Mouse (Mus musculus): Measurements from ENCODE around the gene Mecr.

The Mecr gene

GRCm38 (mm10) chr4:131836891-131837491, 6.3 kb upstream of the Mecr start:
- no peak for DNase-seq

GRCm38 (mm10) chr4:131837872-131838524, 5.3 kb upstream of the Mecr start, which contains the start of gene Ptpru:
Ptpru (minus strand) TSS chr4:131838288.
- DNase-seq = peak; percentile 47 to 57

DNA sequence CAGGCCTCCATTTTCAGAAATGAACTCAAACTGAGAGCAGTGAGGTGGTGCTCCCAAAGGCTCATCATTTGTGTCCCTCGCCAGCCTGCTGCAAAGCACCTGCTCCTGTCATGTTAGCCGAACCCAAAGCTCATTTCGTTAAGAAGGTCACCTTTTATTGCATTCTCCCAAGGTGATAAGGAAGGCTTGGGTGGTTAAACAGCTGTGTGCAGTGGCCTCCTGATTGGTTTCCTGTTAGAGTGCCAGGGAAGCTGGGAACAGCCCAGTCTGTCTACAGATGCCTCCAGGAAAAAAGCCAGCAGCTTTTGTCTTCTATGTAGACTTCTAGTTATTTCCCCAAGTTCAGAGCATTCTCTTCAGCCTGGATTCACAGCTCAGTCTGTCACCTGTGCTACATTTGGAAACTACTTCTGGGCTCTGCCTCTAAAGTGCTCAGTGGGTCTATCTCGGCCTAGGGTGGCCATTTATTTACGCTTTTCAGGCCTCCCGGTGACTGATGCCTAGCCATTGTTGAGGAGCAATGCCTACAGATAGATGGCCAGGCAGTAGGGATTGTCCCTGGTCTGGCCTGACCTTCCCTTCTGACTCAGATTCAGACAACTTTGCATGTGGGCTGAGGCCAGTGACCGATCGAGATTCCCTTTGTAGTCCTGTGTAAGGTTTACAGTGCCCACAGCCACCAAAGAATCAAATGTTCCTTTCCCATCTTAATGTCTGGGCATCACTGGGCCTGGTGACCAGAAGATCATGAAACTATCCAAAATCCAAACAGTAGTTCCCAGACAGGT, 2.9 kb downstream of the Mecr start:
- no peak for DNase-seq

DNA sequence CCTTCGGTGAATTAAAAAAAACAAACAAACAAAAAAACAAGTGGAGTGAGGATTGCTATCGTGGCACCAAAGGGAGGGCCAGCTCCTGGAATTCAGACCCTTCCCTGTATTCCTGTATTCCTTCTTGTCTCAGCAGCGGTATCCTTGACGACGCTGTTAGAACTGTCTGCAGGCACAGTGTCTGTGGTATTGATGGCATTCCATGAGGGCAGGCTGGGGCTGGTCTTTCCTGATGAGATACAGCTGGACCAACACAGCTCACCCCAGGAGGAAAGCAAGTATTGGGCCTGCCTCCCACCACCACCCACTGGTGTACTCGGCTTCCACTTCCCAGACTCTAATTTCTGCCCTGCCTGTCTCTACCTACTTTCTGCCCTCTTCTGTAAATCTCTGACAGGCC, 4.8 kb downstream of the Mecr start:
- DNase-seq = no peak

DNA sequence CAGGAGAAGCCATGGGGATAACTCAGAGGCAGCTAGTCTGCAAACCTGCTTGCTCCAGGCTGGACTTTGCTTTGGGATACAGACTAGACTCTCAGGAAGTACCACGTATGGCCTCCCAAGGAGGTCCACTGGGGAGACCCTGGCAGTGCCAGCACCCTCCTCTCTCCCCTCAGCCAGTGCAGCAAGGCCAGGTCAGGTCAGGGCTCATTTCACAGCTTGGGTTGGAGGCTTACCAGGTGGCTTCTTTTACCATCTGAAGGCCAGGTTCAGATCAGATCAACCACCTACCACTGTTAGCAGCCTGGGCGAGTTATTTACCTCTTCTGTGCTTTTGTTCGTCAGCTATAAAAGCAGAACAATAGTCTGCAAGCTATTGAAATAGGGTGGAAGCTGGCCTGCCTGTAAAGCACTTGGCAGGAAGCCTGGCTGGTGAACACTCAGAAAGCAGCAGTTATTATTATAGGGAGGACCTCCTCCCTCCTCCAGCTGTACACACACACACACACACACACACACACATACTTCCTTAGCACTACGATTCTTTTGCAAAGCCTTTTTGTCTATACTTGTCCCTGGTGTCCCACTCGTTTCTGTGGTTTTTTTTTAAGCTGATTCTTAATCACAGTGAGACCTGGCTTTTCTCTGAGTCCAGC, 6.8 kb downstream of the Mecr start:
- no peak for DNase-seq

DNA sequence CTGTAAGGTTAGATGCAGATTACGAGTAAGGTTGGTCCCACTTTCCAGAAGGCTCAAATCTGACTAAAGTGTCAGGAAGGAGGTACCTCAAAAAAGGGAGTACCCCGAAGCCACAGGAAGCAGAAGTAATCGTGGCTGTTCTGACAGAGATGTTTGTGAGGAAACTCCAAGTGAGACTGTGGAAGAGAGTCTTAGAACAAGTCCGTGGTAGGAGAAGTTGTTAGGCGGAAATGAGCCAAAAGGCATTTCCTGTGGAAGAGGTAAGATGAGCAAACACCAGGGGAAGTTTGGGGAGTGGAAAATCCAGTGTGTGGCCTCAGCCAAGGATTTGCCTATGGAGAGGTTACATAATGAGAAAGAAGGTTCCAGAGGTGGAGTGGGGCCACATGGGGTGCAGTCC, 11.7 kb downstream of the Mecr start:
- no peak for DNase-seq

- peak; percentile 58 to 62 for DNase-seq
These were observed 17.4 kb downstream of the Mecr start for GRCm38 (mm10) chr4:131860492-131861340.

DNA sequence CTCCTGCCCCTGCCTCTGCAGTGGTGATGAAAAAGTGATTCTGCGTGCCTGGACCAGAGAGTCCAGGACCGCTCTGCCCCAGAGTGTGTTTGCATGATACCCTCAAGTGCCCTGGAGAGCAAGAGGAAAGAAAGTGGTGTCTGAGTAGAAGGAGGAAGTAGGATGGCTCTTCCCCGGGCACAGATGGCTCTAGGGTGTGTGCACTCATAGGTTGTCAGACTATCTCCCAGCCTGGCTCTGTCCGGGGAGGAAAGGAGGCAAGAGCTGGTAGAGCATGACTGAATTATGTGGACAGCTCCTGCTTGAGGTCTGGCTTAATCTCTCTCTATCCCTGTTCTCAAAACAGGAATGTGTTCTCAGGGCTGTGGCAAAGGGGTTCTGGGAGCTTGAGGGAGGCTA, 18.1 kb downstream of the Mecr start:
- peak in 1 of 2 experiments; percentile 17 for DNase-seq

- DNase-seq = no peak
These were observed 29.5 kb downstream of the Mecr start for GRCm38 (mm10) chr4:131872672-131873292.

DNA sequence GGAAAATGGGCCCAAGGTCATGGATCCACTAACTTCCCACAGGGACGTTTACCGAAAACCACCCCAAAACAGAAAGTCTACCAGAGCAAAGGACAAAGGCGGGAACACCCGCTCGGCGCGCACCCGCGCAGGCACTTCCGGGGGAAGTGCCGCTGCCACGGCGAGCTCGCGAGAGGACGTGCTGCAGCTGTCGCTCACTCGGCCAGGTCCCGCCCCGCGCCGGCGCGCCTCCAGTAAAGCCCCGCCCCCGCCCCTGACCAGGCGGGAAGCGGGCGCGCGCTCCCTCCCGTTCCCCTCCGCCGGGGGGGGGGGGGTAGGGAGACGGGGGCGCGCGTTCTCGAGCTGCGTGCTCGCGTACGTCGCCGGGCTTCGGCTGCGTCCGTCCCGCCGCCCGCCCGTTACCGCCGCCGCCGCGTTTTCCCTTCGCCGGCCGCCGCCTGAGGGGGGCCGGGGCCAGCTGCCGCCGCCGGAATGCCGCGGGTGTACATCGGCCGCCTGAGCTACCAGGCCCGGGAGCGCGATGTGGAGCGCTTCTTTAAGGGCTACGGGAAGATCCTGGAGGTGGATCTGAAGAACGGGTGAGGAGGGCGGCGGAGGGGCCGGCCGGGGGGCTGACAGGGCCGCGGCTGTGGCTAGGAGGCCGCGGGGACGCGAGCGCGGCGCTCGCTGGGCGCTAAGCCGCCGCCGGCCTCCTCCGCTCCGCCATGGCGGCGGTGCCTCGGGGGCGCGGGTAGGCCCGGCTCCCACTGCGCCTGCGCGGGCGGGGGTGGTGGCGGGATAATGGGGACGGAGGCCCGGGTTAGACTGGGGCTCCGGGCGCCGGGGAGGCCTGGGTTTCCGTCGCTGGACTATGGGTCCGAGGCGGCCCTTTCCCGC, 30.3 kb downstream of the Mecr start, which contains the start of gene Srsf4:
Gene Srsf4 (plus strand): TSS at position 325 of the 876 bp plus-strand sequence.
- DNase-seq = peak; percentile 91

GRCm38 (mm10) chr4:131874169-131874536, 30.9 kb downstream of the Mecr start:
- DNase-seq = no peak

GRCm38 (mm10) chr4:131874567-131874966, 31.3 kb downstream of the Mecr start:
- DNase-seq = no peak

DNA sequence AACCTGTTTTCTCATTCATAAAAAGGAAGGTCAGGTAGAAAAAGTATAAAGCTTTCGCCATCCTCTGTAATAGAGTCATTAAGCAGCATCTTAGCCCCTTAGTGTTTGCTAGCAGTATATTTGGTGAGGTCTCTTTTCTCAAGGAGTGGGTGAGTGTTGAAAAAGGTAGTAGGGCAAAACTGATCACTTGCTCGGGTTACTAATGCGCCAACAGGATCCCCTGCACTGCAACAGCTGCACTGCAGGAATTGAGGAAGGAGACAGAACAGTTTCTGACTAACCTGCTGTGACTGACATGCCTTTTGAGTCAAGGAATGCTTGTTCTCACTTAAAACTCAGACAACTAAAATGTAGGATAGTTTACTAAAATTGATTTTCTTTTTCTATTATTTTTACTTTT, 32.0 kb downstream of the Mecr start:
- no peak for DNase-seq

- no peak for DNase-seq
These were observed 33.6 kb downstream of the Mecr start for GRCm38 (mm10) chr4:131876836-131877235.

- DNase-seq = no peak
These were observed 36.4 kb downstream of the Mecr start for GRCm38 (mm10) chr4:131879692-131880091.

GRCm38 (mm10) chr4:131881306-131881705, 38.0 kb downstream of the Mecr start:
- no peak for DNase-seq

DNA sequence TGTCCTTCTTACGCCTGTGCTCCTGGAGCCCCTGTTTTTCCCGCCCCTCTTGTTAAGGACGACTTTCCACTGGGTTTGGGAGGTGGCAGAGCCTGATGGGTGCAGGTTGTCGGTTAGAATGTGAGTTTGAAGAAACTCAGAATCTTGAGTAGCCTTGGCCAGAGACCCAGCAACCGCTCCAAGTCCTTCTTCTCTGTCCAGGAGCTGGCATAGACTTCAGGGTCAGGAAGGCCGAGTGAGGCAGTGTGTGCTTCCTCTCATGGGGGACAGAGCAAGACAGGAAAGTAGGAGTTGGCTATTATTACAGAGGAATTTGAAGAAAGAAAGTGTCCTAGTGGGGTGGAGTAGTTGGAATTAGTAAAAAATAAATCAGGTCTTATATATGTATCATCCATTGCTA, 40.3 kb downstream of the Mecr start:
- DNase-seq = no peak

DNA sequence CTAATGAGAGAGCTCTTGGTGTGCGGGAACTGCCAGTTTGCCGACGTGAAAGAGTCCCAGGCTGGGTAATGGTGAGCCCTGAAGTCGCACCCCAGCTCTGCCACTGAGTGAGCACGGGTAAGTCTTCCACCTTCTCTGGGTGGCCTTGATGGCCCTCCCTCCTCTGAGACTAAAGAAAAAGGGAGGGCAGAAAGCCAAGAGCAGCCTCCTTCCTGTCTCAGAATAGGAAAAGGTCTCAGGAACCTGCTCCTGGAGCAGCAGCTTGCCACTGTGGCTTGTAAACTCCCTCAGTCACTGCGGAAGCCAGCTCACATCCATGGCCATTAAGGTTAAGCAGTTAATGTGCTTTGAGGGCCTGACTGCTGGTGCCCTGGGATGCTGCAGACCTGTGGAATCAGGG, 42.1 kb downstream of the Mecr start:
- DNase-seq = no peak

GRCm38 (mm10) chr4:131888564-131888963, 45.3 kb downstream of the Mecr start:
- DNase-seq = no peak

GRCm38 (mm10) chr4:131890692-131891091, 47.4 kb downstream of the Mecr start:
- no peak for DNase-seq

GRCm38 (mm10) chr4:131897109-131897508, 53.8 kb downstream of the Mecr start:
- DNase-seq = no peak

All from thymus, adult 18-20 months (tissue).